Mouse (Mus musculus) activated CD4-positive, CD25-positive, alpha-beta regulatory T cell (primary cell): Measurements from ENCODE around the gene Vmn1r205. TPM values are rescaled to one million over a fixed set of nuclear protein-coding genes. Genes with fewer than 3 reads are reported as not detected.

Experiments
- polyA plus RNA-seq, 2 experiments: library from polyadenylated mRNA; unstranded; fragments of 100-300 nt; shearing (Covaris generic); gene quantifications; one replicate each; pipeline ENCODE4 v1.2.1; 2017

The Vmn1r205 gene
- not detected for polyA plus RNA-seq

DNA sequence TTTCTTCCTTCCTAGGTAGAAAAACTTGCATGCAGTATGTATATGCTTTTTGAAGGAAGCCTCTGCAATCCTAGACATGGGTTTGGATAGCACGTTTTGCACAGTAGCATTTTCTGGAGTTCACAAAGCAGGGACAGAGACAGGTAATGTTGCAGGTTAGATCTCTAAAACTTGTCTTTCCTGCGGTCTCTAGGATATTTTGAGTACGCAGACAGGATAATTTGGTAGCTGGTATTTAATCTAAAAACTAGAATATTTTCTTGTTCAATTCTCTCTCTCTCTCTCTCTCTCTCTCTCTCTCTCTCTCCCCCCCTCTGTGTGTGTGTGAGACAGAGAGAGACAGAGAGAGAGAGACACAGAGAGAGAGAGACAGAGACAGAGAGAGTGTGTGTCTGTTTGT lies at the start of gene Vmn1r205:
Gene Vmn1r205 (minus strand): TSS at position 101 of the 400 bp plus-strand sequence.

DNA sequence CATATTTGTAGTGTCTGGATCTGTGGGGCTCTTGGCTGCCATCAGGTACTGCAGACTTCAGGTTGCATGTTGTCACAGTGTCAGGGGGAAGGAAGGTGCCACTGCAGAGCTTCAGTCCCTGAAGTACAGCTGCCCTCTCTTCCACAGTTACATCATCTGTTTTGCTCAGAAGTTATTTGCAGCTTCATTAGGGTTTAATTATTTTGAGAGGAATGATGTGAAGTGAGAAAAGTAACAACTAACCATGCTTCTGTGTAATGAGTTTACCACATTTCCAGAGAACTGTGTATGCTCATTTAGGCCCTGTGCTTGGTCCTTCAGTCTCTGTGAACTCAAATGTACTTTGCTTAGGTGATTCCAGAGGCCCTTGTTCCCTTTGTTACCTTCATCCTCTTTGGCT lies 31.4 kb upstream of the Vmn1r205 start, which contains the start of gene Vmn1r206:
Gene Vmn1r206 (minus strand): TSS at position 101 of the 400 bp plus-strand sequence.

GRCm38 (mm10) chr13:22552898-22553297 lies 39.9 kb downstream of the Vmn1r205 start, which contains the start of gene Vmn1r204:
Vmn1r204 (plus strand) TSS chr13:22553198.

Other genes with a start within 250 kb of the Vmn1r205 start
- gene Vmn1r198, start 242.6 kb downstream of the Vmn1r205 start, polyA plus RNA-seq, result not detected
- gene Vmn1r199, start 213.2 kb downstream of the Vmn1r205 start, polyA plus RNA-seq, result not detected
- gene Vmn1r200, start 202.6 kb downstream of the Vmn1r205 start, polyA plus RNA-seq, result not detected
- gene Vmn1r201, start 121.1 kb downstream of the Vmn1r205 start, polyA plus RNA-seq, result not detected
- under 1 TPM; 0.02 to 0.17 TPM for gene Vmn1r202, start 87.6 kb downstream of the Vmn1r205 start, polyA plus RNA-seq
- gene Vmn1r203, start 74.9 kb downstream of the Vmn1r205 start, polyA plus RNA-seq, result under 1 TPM; 0.06 to 0.32 TPM
- under 1 TPM in 1 of 2 experiments, not detected in 1; 0.06 TPM for gene Vmn1r204, start 39.8 kb downstream of the Vmn1r205 start, polyA plus RNA-seq
- under 1 TPM in 1 of 2 experiments, not detected in 1; 0.14 TPM for gene Vmn1r206, start 31.3 kb upstream of the Vmn1r205 start, polyA plus RNA-seq
- gene Vmn1r207-ps, start 136.6 kb upstream of the Vmn1r205 start, polyA plus RNA-seq, result not detected
- gene Vmn1r208, start 184.4 kb upstream of the Vmn1r205 start, polyA plus RNA-seq, result under 1 TPM in 1 of 2 experiments, not detected in 1; 0.23 TPM
- gene Vmn1r209, start 216.7 kb upstream of the Vmn1r205 start, polyA plus RNA-seq, result under 1 TPM in 1 of 2 experiments, not detected in 1; 0.26 TPM
- not detected for gene Vmn1r210, start 238.3 kb upstream of the Vmn1r205 start, polyA plus RNA-seq